Mouse (Mus musculus) gastrocnemius, postnatal 4 days (tissue): ENCODE data around the gene Dhx15. TPM values are rescaled to one million over a fixed set of nuclear protein-coding genes. Genes with fewer than 3 reads are reported as not detected.

ENCODE experiments used
- DNase-seq, 2 experiments: peaks; one replicate each; pipeline ENCODE4 v3.0.0; 2021 to 2022; ENCODE audit warnings: low spot score in 2 of 2, mixed read lengths in 2 of 2
- total RNA-seq, 2 experiments: library from RNA; stranded (reverse); gene quantifications; 2 replicates each; pipeline ENCODE4 v1.2.3; 2021

Dhx15 gene
- total RNA-seq, 2 experiments from 2014 or later = 77.5 to 88.2 TPM

- DNase-seq = no peak
These were observed 43.2 kb downstream of the Dhx15 start for GRCm38 (mm10) chr5:52147141-52147540.

DNA sequence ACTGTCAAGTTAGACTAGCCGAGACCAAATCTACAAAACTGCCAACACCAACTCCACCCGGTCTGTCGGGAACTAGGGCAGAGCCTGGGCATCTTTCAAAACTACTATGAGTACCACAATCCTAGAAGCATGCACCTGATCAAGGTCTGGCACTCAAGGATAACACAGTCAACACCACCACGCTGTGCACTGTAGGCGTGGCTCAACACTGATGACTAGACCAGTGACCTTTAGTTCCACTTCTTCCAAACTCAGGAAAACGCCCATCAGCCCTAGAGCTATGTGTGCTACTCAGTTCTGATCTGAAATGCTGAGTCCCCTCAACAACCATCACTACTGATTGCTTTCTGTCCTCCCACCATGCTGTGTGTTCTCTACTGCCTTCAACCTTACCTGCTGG lies 44.6 kb downstream of the Dhx15 start:
- no peak for DNase-seq

DNA sequence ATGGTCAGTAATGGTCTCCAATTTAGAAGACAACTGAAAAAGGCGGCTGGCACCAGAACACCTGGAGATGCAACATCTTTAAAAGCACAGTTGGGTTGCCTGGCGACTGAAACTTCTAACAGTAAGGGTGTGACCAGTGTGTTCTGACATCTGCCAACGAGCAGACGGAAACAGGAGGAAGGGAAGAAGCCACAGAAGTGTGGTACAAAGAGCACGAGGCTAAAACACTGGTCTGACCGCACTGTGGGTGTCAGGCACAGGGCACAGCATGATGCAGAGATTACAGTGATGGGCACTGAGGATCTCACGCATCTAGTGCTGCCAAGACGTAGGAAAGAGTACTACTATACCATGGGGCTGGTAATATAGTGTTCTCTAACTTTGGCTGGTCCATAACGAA lies 48.4 kb downstream of the Dhx15 start:
- no peak for DNase-seq

DNA sequence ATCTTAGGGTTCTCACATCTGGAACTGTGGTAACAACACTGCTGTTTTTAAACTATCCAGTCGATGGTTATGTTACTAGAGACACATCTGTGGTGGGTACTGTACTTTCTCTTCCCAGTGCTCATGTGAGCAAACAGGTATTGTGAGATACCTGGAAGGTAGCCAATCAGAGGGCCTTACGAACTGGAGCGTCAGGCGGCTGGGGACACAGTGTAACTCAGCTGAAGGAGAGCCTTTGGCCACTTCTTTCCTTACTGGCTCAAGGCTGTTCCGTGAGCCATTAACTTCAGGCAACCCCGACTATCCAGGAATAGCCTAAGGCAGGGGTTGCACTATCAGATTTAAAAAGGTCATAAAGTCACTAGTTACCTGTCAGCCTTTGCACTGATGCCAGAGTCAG lies 51.5 kb downstream of the Dhx15 start:
- DNase-seq = no peak

DNA sequence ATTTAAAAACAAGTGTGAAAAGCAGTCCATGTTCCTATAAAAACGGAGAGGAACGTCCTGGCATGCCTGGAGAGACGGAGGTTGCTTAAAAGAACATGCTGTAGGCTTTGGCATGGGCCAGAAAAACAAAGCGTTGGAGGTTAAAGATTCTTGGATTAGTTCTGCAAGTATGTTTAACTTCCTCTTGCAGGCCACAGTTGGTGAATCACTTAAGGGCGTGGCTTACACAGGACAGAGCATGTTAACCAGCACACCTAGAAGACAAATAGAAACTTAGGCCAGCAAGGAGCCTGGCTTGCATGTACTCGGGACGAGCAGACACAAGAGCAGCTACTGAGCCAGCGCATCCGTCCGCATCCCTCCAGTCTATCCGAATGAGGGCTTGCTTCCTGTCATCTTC lies 52.2 kb downstream of the Dhx15 start:
- no peak for DNase-seq

- DNase-seq = no peak
These were observed 54.7 kb downstream of the Dhx15 start for GRCm38 (mm10) chr5:52135460-52136141.

DNA sequence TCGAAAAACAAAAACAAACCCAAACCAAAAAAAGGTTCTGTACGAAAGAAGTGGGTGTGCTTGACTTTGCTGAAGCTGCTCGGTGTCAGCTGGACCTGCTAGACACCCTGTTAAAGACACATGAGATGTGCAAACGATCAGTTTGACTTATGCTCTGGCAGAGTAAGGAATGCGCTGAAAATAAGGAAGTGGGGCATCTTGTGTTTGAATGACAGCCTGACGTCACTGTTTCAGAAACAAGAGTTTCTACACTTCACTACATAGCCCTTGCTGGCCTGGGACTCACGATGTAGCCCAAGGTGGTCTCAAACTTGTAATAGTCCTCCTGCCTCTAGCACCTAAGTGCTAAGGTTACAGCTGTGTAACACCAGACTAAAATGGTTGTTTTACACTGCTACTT lies 57.5 kb downstream of the Dhx15 start:
- DNase-seq = no peak

DNA sequence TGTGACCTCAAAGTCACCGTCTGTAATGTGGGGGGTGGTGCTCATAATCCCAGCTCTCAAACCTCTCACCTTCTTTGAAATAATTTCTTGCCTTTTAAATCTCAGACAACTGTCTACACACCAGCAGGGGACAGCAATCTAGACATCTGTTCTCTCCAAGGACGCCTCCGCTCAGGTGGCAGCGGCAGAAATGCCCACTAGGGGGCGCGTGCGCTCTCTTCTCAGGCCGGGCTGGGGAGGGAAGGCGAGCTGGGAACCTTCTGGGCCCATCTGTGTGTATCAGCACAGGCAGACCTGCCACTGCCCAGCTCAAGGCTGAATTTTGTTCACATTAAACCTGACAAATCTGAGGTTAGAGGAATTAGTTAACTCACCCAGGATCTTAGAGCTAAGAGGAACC lies 58.2 kb downstream of the Dhx15 start:
- peak in 1 of 2 experiments; percentile 41 for DNase-seq

DNA sequence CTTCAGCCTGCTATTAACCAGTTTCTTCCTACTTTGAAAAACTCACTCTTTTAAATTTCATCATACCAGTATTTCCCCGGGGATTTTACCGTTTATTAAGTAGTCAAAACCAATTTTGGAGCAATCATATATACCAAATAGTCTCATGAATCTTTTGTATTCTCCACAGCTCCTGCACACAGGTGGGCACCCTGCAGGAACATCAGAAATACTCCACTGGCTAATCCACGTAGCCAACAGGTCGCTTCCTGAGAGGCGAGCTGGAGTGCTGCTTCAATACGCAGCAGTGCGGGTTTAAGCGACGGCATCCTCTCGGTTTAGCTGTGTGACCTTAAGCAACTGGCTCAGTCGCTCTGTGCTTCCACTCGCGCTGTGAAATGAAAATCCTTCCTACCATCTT lies 58.9 kb downstream of the Dhx15 start:
- no peak for DNase-seq

DNA sequence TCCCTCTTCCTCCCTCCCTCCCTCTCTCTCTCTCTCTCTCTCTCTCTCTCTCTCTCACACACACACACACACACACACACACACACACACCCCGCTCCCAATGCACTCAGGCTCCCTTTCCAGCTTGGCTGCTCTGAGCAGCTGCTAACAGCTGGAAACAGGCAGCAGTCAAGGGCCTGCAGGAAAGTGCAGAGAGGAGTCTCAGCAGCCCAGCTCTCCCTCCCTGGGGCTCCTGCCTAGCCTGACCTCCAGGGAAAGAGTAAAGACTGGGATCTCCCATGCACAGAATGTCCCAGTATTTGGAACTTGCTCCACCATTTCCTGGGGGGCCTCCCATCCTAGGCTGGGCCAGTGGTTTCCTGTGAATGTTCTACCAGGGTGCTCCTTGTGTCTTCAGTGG lies 59.8 kb downstream of the Dhx15 start:
- DNase-seq = no peak

DNA sequence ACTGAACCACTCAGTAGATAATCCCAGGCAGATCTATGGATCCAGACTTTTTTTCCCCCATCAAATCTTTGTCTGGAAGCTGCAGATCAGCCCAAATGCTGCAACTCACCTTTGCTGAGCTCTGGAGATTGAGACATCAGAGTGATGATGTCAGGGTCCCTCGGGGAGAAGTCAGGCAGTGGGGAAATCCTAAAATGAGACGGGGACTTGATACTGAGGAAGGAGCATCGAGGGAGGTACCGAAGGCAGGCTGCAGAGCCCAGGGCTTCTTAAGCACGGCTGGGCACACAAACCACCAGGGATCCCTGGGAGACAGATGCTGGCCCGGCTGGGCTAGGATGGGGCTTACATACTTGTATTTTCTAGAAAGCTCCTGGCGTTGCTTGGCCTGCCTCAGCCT lies 64.1 kb downstream of the Dhx15 start:
- no peak for DNase-seq

DNA sequence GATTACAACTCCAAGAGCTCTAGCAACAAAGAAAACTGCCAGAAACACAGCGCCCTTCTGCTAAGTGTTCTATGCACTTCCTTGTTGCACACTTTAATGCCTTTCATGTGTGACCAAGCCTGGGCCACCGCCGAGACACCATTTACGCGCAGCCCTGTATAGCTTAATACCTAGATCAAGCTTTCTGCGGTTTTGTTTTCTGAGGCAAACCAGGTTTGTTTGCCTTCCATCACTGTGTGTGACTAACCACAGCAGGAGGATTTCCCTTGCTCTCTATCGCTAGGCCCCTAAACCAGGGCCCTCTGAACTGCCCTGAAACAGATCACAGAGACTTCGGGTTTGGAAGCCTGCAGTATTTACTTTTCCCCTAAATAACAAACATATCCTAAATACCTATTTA lies 64.5 kb downstream of the Dhx15 start:
- no peak for DNase-seq

DNA sequence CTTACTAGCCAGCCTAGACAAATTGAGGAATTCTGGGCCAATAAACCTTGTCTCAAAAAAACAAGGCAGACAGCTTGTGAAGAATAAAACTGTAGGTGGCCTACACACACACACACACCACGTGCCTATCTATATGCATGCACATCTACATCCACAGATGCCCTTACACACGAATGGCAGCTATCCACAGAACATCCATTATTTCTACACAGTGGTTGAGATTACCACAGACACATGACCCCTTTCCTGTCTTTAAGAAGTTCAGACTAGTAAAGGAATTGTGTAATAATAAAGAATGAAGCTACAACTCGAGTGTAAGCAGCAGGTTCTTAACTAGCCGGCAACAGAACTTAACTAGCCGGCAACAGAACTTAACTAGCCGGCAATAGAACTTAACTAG lies 68.2 kb downstream of the Dhx15 start:
- no peak for DNase-seq

- DNase-seq = no peak
These were observed 70.5 kb downstream of the Dhx15 start for GRCm38 (mm10) chr5:52119822-52120221.

DNA sequence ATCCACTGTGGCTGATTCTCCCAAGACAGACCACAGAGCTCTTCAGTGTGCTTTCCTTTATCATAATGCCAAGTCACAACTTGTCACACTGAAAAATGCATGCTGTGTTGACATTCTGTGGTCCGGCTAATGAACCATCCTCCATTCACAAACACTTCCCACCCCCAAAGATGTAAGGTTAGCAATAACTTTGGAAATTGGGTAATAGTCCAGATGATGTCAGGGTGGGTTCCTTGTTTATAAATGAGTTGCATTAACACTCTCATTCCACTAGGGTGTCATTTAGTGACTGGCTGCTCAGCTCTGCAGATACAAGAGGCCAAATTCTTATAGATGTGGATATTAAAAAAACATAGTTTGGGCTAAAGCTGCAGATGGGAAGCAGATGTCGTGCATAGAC lies 71.1 kb downstream of the Dhx15 start:
- DNase-seq = no peak

DNA sequence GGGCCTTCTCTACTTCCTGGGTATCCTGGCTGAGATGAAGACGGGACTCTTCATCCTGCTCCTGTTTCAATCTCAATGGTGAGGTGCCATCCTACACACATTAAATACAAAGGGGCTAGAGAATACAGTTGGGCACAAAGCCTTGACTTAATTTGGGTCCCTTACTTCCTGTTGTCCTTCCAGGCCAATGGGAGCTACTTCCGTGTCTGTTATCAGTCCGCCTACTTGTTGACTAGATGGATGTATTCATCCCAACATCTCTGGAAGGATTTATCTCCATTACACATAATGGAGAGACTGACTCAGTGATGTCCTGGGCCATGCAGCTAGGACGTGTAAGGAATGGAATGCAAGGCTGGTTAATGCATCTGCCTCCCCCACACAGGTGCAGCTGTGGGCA lies 72.5 kb downstream of the Dhx15 start:
- DNase-seq = no peak

GRCm38 (mm10) chr5:52116404-52116803 lies 73.9 kb downstream of the Dhx15 start:
- DNase-seq = no peak

GRCm38 (mm10) chr5:52115821-52116317 lies 74.4 kb downstream of the Dhx15 start:
- DNase-seq = peak; percentile 55 to 62

DNA sequence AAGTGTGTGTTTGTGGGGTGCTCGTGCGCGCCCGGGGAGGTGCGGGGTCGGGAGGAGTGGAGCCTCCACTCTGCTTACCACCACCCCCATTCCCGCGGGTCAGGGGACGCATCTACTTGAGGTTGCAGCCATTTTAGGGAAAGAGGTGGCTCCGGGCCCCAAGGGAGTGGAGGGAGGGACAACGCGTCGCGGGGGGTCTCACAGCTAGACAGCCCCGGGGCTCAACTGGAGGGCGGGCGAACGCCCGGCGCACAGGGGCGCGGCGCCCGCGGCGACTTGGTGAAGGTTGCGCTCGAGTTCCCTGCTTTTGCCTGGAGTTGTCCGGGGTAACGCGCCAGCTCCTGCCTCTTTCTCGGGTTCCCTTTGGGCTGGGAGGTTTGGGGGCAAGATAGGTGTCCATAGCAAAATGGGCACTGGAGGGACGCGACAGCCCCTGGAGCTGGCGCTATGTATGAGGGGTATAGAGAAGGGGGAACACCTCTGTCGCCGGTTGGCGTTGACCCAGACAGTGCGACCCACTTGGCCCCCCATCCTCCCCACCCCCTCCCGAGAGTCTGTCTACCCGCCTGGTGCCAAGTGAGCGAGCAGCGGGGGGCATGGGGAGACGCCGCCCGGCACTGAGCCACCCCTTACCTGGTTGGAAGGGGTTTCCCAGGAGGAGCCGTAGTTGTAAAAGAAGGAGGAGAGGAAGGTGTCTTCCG lies 75.4 kb downstream of the Dhx15 start:
- DNase-seq = peak in 1 of 2 experiments; percentile 28

DNA sequence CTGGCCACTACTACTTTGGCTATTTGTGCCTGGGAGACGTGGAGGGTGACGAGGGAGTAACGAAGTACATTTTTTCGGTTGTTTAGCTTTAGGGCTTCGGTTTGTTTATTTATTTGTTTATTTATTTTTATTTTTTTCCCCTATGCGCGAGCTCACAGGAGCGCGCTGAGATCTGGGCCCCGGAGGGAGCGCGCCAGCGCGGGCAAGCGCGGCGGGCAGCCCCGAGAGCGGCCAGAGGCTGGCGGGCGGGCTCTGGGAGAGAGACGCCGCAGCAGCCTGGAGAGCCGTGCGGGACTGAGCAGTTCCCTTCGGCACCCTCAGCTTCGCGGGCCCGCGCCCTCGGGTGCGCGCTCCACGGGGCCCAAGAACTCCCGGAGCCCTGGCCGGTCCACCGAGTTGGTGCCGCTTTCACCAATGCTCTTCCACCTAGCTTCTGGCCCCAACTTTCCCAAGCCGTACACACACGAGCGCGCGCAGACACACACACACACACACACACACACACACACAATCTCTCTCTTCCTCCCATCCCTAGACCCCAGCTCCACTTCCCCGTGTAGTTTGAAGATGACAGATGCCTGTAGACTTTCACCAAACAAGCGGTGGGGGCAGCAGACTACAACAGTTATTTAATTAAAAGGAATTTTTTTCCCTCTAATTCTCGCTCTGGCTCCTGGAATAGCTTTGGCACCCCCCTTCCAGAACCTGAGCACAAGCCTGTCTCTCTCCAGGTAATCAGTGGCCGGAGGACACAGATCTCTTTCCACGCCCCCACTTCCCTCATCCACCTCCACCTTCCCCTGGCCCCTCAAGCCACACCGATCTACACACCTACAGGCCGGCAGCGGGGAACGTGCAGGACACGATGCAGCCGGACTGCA lies 76.2 kb downstream of the Dhx15 start:
- DNase-seq = no peak

- DNase-seq = peak in 1 of 2 experiments; percentile 33
These were observed 77.1 kb downstream of the Dhx15 start for GRCm38 (mm10) chr5:52112953-52113841.
